Mouse (Mus musculus): Measurements from ENCODE around the gene Fam161a. TPM values are rescaled to one million over a fixed set of nuclear protein-coding genes. Genes with fewer than 3 reads are reported as not detected.
A peak's percentile ranks its signal among the peaks of the same experiment; 100 is the strongest.

The Fam161a gene
- total RNA-seq, 2 experiments from 2014 or later = 20.4 to 34.5 TPM

- DNase-seq = peak; percentile 96
These were observed 16.8 kb upstream of the Fam161a start, which contains the start of gene Cct4 for GRCm38 (mm10) chr11:22990393-22991126. Gene Cct4, plus strand, starts transcription at chr11:22990519.

- DNase-seq = no peak
These were observed 16.0 kb upstream of the Fam161a start for GRCm38 (mm10) chr11:22991218-22991835.

DNA sequence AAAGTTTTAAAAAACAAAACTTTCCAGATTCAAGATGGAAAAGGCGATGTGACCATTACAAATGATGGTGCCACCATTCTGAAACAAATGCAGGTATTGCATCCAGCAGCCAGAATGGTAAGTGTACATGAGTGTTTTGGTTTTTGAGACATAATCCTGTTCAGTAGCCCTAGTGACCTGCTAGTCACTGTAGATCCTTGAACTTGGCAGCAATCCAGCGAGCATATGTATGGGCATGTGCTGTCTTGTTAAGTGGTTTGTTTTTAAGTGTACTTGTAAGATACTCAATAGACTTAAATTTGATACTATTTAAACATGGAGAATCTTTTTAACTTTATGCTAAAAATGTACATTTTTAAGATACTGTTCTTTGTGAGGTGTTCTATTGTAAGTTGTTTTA, 13.1 kb upstream of the Fam161a start:
- no peak for DNase-seq

GRCm38 (mm10) chr11:22995461-22995860, 11.9 kb upstream of the Fam161a start:
- DNase-seq = no peak

DNA sequence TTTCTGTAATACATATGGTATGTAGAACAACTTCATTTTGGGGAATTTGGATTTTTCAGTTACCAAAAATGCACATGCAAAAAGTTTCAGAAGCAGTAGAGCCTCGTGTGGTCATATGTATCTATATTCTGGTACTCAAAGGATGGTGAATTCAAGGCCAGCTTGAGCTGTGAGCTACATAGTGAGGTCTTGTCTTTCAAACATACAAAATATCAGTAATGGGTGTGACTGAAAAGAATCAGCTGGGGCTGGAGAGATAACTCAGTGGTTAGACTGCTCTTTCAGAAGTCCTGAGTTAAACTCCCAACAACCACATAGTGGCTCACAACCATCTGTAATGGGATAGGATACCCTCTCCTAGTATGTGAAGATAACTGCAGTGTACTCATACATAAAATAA, 9.0 kb upstream of the Fam161a start:
- no peak for DNase-seq

DNA sequence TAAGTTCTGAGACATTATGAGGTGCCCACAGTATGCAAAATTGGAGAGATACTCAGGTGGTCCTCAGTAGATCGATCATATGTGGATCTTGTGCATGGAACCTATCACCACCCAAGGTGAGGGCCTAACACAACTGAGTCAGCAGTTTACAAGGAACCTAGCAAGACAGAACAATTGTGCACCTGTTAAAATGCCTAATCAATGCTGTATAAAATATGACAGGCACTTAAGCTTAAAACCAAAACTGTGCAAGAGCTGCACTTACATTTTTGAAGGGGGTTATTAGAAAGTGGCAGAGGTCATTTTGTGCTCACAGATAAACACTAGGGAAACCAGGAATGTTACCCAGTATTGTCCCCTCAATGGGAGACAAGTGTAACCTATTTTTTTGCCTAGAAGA, 2.1 kb upstream of the Fam161a start:
- DNase-seq = no peak

DNA sequence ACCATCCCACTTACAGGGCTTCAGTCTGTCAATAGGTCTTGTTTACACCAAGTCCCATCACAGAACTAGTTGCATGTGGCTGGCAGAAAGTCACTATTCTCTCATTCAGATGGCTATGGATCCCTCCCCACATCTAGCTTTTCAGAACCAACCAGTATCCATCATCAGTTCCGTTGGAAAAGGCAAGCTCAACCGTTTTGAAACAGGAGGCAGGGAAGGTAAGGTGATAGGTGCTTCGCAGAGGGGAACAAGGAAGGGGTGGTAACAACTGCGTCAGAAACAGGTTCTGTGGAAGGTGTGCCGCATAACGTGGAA, 208 bp upstream of the Fam161a start:
- no peak for DNase-seq

DNA sequence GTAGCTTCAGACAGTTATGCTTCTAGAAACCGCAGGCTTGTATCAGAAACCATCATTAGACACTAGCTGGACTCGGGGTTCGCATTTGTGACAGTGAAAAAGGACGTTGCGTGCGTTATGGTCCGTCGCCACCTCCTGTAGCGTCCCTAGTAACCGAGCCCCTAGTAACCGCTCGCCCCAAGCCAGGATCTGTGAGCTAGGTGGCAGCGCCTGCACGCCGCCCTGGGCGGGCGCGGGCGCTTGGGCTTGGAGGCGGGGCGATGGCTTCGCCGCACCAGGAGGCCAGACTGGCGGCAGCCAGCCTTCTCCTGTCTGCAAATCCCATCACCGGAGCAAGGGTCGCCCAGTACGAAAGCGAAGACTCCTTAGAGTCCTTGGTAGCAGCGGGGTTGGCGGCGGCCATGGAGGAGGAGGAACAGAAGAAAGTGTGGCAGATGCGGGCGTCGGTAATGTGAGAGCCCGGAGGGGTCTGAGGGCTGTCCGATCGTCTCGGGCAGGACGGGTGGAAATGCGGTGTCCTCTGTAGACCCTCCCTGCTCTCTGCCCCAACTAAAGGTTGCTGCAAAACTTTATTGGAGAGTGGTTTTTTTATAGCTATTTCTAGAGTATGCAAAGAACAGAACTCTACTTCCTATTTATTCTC, 971 bp downstream of the Fam161a start:
- peak; percentile 91 for DNase-seq

DNA sequence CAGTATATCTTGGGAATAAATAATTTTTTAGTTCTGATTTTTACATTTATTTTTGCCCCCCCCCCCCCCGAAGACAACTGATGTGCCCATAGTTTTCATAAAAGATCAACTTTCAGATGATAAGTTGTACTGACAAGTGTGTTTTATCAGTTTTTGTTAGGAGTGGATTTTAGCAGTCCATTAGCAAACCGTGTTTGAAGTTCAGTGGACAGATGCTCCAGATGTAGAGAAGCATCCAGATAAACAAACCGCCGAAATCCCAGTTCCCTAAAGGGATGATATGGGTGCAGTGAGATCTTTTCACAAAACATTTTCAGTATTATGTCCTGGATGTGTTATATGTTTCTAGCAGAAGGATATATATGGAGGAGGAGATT, 1.5 kb downstream of the Fam161a start:
- DNase-seq = no peak

- DNase-seq = no peak
These were observed 5.8 kb downstream of the Fam161a start for GRCm38 (mm10) chr11:23013096-23013495.

DNA sequence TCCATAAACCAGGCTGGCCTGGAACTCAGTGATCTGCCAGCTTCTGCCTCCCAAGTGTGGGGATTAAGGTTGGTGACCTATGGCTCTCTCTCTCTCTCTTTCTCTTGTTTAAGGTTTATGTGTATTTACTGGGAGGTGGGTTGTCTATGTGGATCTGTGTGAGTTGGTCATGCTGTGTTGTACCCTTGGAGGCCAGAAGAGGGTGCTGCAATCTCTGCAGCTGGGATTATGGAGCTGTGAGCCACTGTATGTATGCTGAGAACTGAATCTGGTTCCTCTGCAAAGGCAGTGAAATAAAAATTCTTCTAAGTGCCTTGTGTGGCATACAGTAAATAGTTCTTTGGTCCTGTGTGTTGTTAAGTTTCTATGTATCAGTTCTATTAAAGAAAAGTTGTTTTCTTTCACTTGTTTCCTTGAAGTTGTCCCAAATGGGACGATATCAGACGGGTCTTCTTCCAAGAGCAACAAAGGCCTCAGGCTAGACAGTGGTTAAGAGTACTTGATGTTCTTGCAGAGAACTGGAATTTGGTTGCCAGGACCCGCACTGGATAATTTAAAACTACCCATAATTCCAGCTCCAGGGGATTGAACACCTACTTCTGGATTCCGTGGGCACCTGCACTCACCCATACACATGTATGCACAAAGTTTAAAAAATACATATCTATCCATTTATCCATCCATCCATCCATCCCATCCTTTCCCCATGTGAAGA, 6.4 kb downstream of the Fam161a start:
- DNase-seq = no peak

- no peak for DNase-seq
These were observed 7.7 kb downstream of the Fam161a start for GRCm38 (mm10) chr11:23014996-23015395.

DNA sequence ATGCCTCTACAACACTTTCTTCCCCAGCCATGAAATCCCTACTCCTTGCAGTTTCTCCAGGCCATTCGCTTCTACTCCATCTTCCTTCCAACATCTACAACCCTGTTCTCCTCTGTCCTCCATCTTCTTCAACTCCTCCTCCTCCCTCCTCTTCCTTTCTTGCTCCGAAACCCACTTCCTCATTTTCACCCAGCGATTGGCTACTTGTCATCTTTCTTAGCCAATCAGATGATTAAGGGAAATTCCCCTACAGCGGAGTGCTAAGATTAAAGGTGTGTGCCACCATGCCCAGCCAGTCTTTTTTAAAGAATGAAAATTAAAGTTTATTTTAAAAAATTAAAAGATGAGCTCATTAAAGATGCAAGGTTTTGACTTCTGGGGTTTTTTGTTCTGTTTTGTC, 10.6 kb downstream of the Fam161a start:
- no peak for DNase-seq

DNA sequence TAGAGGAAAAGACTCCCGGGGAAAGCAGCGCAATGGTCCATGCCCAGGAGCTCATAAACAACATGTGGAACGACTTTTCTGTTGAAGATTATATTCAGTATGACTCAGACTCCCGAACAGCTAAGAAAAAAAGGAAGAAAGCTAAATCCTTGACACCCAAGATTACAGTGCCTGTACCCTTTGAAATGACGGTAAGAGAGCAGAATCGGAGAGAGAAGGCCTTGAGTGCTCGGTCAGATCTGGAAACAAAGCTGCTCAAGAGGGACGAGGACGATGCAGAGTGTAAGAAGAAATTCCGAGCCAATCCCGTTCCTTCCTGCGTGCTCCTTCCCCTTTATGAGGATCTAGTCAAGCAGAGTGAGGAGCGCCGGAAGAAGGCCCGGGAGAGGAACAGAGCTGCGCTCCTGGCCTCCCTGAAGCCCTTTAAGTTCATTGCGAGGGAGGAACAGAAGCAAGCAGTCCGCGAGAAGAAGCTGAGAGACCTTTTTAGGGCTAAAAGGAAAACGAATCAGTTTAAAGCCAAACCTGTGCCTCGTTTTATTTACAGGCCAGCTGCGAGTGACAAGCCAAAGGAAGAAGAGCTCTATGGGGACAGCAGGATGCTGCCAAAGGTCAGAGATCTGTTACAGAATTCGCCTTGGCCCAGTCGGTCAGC, 12.9 kb downstream of the Fam161a start:
- DNase-seq = peak; percentile 34 to 39

DNA sequence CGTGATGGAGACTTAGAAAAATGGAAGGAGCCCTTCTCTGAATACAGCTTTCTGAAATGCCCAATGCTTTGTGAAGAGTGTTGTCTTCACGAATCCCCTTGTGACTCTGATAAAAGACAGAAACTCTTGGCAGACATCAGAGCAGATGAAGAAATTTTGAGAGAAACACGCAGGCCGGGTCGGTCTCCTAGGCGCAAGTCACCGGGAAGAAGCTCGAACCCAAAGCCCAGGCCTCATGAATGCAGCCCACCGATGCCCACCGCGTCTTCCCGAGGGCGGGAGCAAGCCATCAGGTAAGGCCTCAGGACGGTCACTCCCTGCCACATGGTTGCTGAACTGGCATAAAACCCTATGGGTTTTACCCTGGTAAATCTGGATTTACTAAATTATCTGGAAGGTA, 13.5 kb downstream of the Fam161a start:
- no peak for DNase-seq

- no peak for DNase-seq
These were observed 15.8 kb downstream of the Fam161a start for GRCm38 (mm10) chr11:23023155-23023554.

- no peak for DNase-seq
These were observed 16.8 kb downstream of the Fam161a start for GRCm38 (mm10) chr11:23024169-23024568.

DNA sequence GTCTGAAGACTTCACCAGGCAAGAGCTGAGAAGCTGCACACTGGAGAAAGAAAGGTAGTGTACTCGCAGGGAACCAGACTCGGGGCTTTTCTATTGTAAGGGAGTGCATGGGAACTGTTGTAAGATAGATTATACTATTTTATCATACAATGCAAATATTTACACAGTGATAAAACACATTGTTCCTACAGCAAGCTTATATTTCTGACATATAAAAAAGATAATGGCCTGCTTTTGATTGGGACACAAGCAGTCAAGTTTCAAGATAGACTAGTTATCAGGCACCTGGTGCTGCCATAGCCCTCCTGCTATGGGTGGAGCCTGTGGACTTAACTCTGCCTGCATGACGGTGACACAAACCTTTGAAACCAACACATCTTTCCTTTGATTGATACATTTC, 21.6 kb downstream of the Fam161a start:
- DNase-seq = no peak

DNA sequence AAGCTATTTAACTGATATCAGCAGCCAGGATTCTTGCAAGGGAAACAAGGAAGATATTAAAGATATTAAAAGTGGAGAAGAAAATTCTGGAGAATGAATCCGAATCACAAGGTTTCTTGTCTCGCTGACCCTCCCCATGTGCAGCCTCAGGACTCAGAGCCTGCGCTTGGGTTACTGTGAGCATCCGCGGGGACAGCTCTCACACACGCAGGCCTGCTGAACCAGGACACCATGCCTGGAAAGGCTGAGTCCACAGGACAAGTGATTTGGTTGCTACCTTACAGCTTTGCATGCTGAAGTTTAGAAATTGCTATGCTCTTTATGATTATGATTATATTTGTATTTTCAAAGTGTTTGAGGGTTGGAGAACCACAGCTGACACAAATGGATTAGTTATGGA, 22.1 kb downstream of the Fam161a start:
- no peak for DNase-seq

GRCm38 (mm10) chr11:23047252-23047651, 39.9 kb downstream of the Fam161a start:
- DNase-seq = no peak

- no peak for DNase-seq
These were observed 40.6 kb downstream of the Fam161a start for GRCm38 (mm10) chr11:23047663-23048582.
